Mouse (Mus musculus) liver, adult 2 months (tissue): ENCODE measurements around the gene Antxr2.

Source experiments
- CTCF ChIP-seq: fragments of 200-500 bp; IDR thresholded peaks from 2 replicates; pipeline ENCODE4 v1.5.1; 2011; ENCODE audit warnings: low read depth, low read length, control low read depth
- POLR2A ChIP-seq: fragments of 200-500 bp; IDR thresholded peaks from 2 replicates; pipeline ENCODE4 v1.6.1; 2011; ENCODE audit warnings: low read length, control low read depth; ENCODE audit not compliant: insufficient read depth; ENCODE audit errors: extremely low read depth

DNA sequence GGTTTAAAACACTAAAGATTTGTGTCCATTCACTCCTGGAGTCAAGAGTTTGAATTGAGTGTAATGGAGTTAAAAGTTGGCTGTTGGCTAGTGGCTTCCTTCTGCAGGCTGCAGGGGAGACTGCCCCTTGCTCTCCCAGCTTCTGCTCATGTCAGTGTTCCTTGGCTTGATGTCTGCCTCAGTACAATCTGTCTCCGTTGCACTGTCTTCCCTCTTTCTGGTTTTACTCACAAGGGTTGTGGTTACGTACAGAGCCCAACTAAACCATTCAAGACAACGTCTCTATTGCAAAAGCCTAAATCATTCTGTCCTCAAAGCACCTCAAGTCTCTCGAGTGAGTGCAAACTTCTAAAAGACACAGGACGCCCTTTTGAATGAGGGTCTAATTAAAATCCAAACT lies 73.3 kb downstream of the Antxr2 start:
- TF ChIP-seq CTCF = no peak
- TF ChIP-seq POLR2A = no peak
